8 mouse cellular contexts compared by ENCODE assay signal in genomic region chr4:115938276-115939160, GRCm38 (mm10). TPM values are rescaled to one million over a fixed set of nuclear protein-coding genes. Genes with fewer than 3 reads are reported as not detected.
DNase-seq lines count a peak whose midpoint lies in the region; ATAC-seq and TF ChIP-seq lines count a peak whose summit lies in the region.

No protein-coding gene starts in this region.

- peaks cover 10% of the 10 kb centered on the region for H3K4me1 ChIP-seq in liver, postnatal 0 days (ENCODE audit: insufficient read depth)
- H3K4me1 ChIP-seq in forebrain, embryonic 14.5 days (ENCODE audit: control insufficient read depth, insufficient read depth, low read length), result no peaks in the 10 kb centered on the region
- H3K4me1 ChIP-seq in limb, embryonic 10.5 days, result peaks cover 46% of the 10 kb centered on the region

- peaks cover 100% of the 10 kb centered on the region for H3K27me3 ChIP-seq in liver, postnatal 0 days (ENCODE audit: insufficient read depth, low read length)
- peaks cover 95% of the 10 kb centered on the region for H3K27me3 ChIP-seq in forebrain, embryonic 14.5 days (replicated peaks; ENCODE audit: control insufficient read depth, insufficient read depth, low read length)
- H3K27me3 ChIP-seq in limb, embryonic 10.5 days (ENCODE audit: low read depth, poor library complexity, severe bottlenecking), result peaks cover 100% of the 10 kb centered on the region

- ATAC-seq in liver, postnatal 0 days, result no peak
- no peak for ATAC-seq in forebrain, embryonic 14.5 days

- H3K9me3 ChIP-seq in liver, postnatal 0 days (ENCODE audit: low read length), result no peaks in the 10 kb centered on the region
- no peaks in the 10 kb centered on the region for H3K9me3 ChIP-seq in forebrain, embryonic 14.5 days (replicated peaks; ENCODE audit: control insufficient read depth, low read length)
- H3K9me3 ChIP-seq in limb, embryonic 10.5 days (replicated peaks), result no peaks in the 10 kb centered on the region

- no peak overlapping the region for H3K4me2 ChIP-seq in liver, postnatal 0 days (ENCODE audit: low read depth, low read length)
- peak overlapping the region; percentile 46; the same call in 1 of the 2 replicates for H3K4me2 ChIP-seq in forebrain, embryonic 14.5 days (ENCODE audit: low read length)

- no peak overlapping the region for H3K27ac ChIP-seq in liver, postnatal 0 days (ENCODE audit: low read depth)
- no peak overlapping the region for H3K27ac ChIP-seq in forebrain, embryonic 14.5 days (ENCODE audit: low read depth, low read length)
- H3K27ac ChIP-seq in limb, embryonic 10.5 days, result no peak overlapping the region

- peak; percentile 19 for DNase-seq in adrenal gland, postnatal 10 days
- DNase-seq in adrenal gland, adult 18-20 months (ENCODE audit: low spot score in 2 of 2), result no peak
- peak; percentile 30 for DNase-seq in liver, postnatal 0 days
- DNase-seq in liver, result no peak
- DNase-seq in forebrain, embryonic 14.5 days (ENCODE audit: low spot score), result no peak
- DNase-seq in limb, embryonic 10.5 days (ENCODE audit: low spot score), result peak; percentile 74
- DNase-seq in spleen, postnatal 36 days (ENCODE audit: low spot score in 2 of 2), result no peak
- no peak for DNase-seq in natural killer cell, adult 2 months (ENCODE audit: low spot score in 2 of 2)

- no peak overlapping the region for H3K9ac ChIP-seq in liver, postnatal 0 days (replicated peaks)
- no peak overlapping the region for H3K9ac ChIP-seq in forebrain, embryonic 14.5 days (ENCODE audit: low read length)

- no peak for TF ChIP-seq EP300 in liver, postnatal 0 days (IDR thresholded peaks at IDR 0.05; ENCODE audit: low read depth)

- no peaks in the 10 kb centered on the region for H3K36me3 ChIP-seq in liver, postnatal 0 days (replicated peaks; ENCODE audit: insufficient read depth, low read length)
- no peaks in the 10 kb centered on the region for H3K36me3 ChIP-seq in forebrain, embryonic 14.5 days (ENCODE audit: control insufficient read depth, insufficient read depth, low read length)
- no peaks in the 10 kb centered on the region for H3K36me3 ChIP-seq in limb, embryonic 10.5 days

- TF ChIP-seq CTCF in liver, postnatal 0 days (IDR thresholded peaks at IDR 0.05; ENCODE audit: low read depth), result no peak

- no peak overlapping the region for H3K4me3 ChIP-seq in liver, postnatal 0 days (ENCODE audit: low read depth, low read length)
- H3K4me3 ChIP-seq in forebrain, embryonic 14.5 days (ENCODE audit: low read depth, low read length), result no peak overlapping the region
- H3K4me3 ChIP-seq in limb, embryonic 10.5 days, result peak overlapping the region; percentile 56

- WGBS in liver, postnatal 0 days (ENCODE audit: insufficient replicate concordance), result 3% methylated on average over 37 of the region's 37 CpGs
- WGBS in forebrain, embryonic 14.5 days, result under 1% methylated on average over 37 of the region's 37 CpGs
- under 1% methylated on average over 37 of the region's 37 CpGs for WGBS in limb, embryonic 10.5 days

RNA-seq across cellular contexts. Expression of gene Dmbx1, which starts 1.2 kb away (rescaled TPM):
- total RNA-seq in adrenal gland, postnatal 10 days (2021), result not detected
- not detected for total RNA-seq in adrenal gland, adult 18-20 months (2021)
- not detected in 2 replicates for polyA plus RNA-seq in liver, postnatal 0 days (2015; fragmentation: Nextera tagmentation; extraction: Ambion mirVana)
- polyA plus RNA-seq in forebrain, embryonic 14.5 days (2014; fragmentation: Nextera tagmentation; extraction: Ambion mirVana), result 0.05 TPM in 2 replicates
- polyA plus RNA-seq in limb, embryonic 10.5 days (2016; fragmentation: Nextera tagmentation; extraction: Ambion mirVana), result 0.05 and 0.11 TPM in 2 replicates

RNA-seq across cellular contexts. Expression of gene 6430628N08Rik, which starts 48.1 kb away (rescaled TPM):
- not detected for total RNA-seq in adrenal gland, postnatal 10 days (2021)
- total RNA-seq in adrenal gland, adult 18-20 months (2021), result not detected
- polyA plus RNA-seq in liver, postnatal 0 days (2015; fragmentation: Nextera tagmentation; extraction: Ambion mirVana), result not detected in 2 replicates
- not detected in 2 replicates for polyA plus RNA-seq in forebrain, embryonic 14.5 days (2014; fragmentation: Nextera tagmentation; extraction: Ambion mirVana)
- 0.11 TPM in 1 of 2 replicates, not detected in the other for polyA plus RNA-seq in limb, embryonic 10.5 days (2016; fragmentation: Nextera tagmentation; extraction: Ambion mirVana)

RNA-seq across cellular contexts. Expression of gene Kncn, which starts 54.3 kb away (rescaled TPM):
- total RNA-seq in adrenal gland, postnatal 10 days (2021), result not detected
- total RNA-seq in adrenal gland, adult 18-20 months (2021), result not detected
- polyA plus RNA-seq in liver, postnatal 0 days (2015; fragmentation: Nextera tagmentation; extraction: Ambion mirVana), result not detected in 2 replicates
- 0.31 TPM in 1 of 2 replicates, not detected in the other for polyA plus RNA-seq in forebrain, embryonic 14.5 days (2014; fragmentation: Nextera tagmentation; extraction: Ambion mirVana)
- not detected in 2 replicates for polyA plus RNA-seq in limb, embryonic 10.5 days (2016; fragmentation: Nextera tagmentation; extraction: Ambion mirVana)

Comparison
In these comparisons a context has a peak if more than half of its experiments do, and no peak if none do; other contexts are left out.
1. DNase-seq: peak in adrenal gland, postnatal 10 days (single experiment), liver, postnatal 0 days (single experiment) and limb, embryonic 10.5 days (single experiment); none in adrenal gland, adult 18-20 months (0 of 2), liver (single experiment), forebrain, embryonic 14.5 days (single experiment), spleen, postnatal 36 days (0 of 2) and natural killer cell, adult 2 months (0 of 2).